Mouse (Mus musculus): ENCODE measurements at regions not wholly inside any gene's neighbourhood (a gene's known extent, or its start where the extent isn't known, plus 50 kb on each side); places are given as distances from the start of the nearest gene placed in this dataset.
"Not testable (repeated sequence)": the region's sequence is repeated elsewhere in the genome, so short reads cannot be mapped to it uniquely, and the experiment has no call there.

- not testable (repeated sequence) for TF ChIP-seq CTCF (IDR thresholded peaks at IDR 0.05; ENCODE audit: low read depth, low read length); POLR2A (IDR thresholded peaks at IDR 0.05; ENCODE audit: insufficient read depth, low read length)
Observed at GRCm38 (mm10) chr14:53439643-53440042, 814.3 kb downstream of the Dad1 start.
